Mouse (Mus musculus): ENCODE measurements around the gene Pax2.

Gene Pax2

GRCm38 (mm10) chr19:44755693-44756420, at the start of gene Pax2:
Pax2 (plus strand) TSS chr19:44756045.
- no peak for DNase-seq (ENCODE audit: low spot score in 2 of 2)

- no peak for DNase-seq (ENCODE audit: low spot score in 2 of 2)
Measured at GRCm38 (mm10) chr19:44708885-44709284, 47.0 kb upstream of the Pax2 start.

GRCm38 (mm10) chr19:44716731-44717600, 38.9 kb upstream of the Pax2 start:
- no peak for DNase-seq (ENCODE audit: low spot score in 2 of 2)

- DNase-seq (ENCODE audit: low spot score in 2 of 2), result no peak
Measured at GRCm38 (mm10) chr19:44719292-44720193, 36.3 kb upstream of the Pax2 start.

- DNase-seq (ENCODE audit: low spot score in 2 of 2), result no peak
Measured at GRCm38 (mm10) chr19:44720194-44720521, 35.7 kb upstream of the Pax2 start.

GRCm38 (mm10) chr19:44723611-44724440, 32.0 kb upstream of the Pax2 start:
- no peak for DNase-seq (ENCODE audit: low spot score in 2 of 2)

- DNase-seq (ENCODE audit: low spot score in 2 of 2), result no peak
Measured at GRCm38 (mm10) chr19:44725951-44726791, 29.7 kb upstream of the Pax2 start.

GRCm38 (mm10) chr19:44734116-44734515, 21.7 kb upstream of the Pax2 start:
- DNase-seq (ENCODE audit: low spot score in 2 of 2), result no peak

- no peak for DNase-seq (ENCODE audit: low spot score in 2 of 2)
Measured at GRCm38 (mm10) chr19:44734682-44735081, 21.2 kb upstream of the Pax2 start.

- no peak for DNase-seq (ENCODE audit: low spot score in 2 of 2)
Measured at GRCm38 (mm10) chr19:44740300-44740699, 15.5 kb upstream of the Pax2 start.

GRCm38 (mm10) chr19:44741091-44741763, 14.6 kb upstream of the Pax2 start:
- DNase-seq (ENCODE audit: low spot score in 2 of 2), result no peak

GRCm38 (mm10) chr19:44741764-44742127, 14.1 kb upstream of the Pax2 start:
- no peak for DNase-seq (ENCODE audit: low spot score in 2 of 2)

- no peak for DNase-seq (ENCODE audit: low spot score in 2 of 2)
Measured at GRCm38 (mm10) chr19:44742131-44743020, 13.5 kb upstream of the Pax2 start.

- DNase-seq (ENCODE audit: low spot score in 2 of 2), result no peak
Measured at GRCm38 (mm10) chr19:44743021-44743415, 12.8 kb upstream of the Pax2 start.

- no peak for DNase-seq (ENCODE audit: low spot score in 2 of 2)
Measured at GRCm38 (mm10) chr19:44743961-44744520, 11.8 kb upstream of the Pax2 start.

- DNase-seq (ENCODE audit: low spot score in 2 of 2), result no peak
Measured at GRCm38 (mm10) chr19:44745741-44746140, 10.1 kb upstream of the Pax2 start.

GRCm38 (mm10) chr19:44746541-44747024, 9.3 kb upstream of the Pax2 start:
- no peak for DNase-seq (ENCODE audit: low spot score in 2 of 2)

GRCm38 (mm10) chr19:44747471-44747870, 8.4 kb upstream of the Pax2 start:
- DNase-seq (ENCODE audit: low spot score in 2 of 2), result no peak

All from urinary bladder, postnatal 36 days (tissue).